Mouse (Mus musculus) heart, postnatal 4 days (tissue): ENCODE data around the gene Rnf187. TPM values are rescaled to one million over a fixed set of nuclear protein-coding genes. Genes with fewer than 3 reads are reported as not detected.
"Not testable (repeated sequence)": the region's sequence is repeated elsewhere in the genome, so short reads cannot be mapped to it uniquely, and the experiment has no call there.

ENCODE experiments used
- DNase-seq: peaks from one replicate; pipeline ENCODE4 v3.0.0; 2021
- total RNA-seq, 2 experiments: library from RNA; stranded (reverse); gene quantifications; 2 replicates each; pipeline ENCODE4 v1.2.3; 2021

Gene Rnf187
- total RNA-seq, 2 experiments from 2014 or later = 161 to 165 TPM

DNA sequence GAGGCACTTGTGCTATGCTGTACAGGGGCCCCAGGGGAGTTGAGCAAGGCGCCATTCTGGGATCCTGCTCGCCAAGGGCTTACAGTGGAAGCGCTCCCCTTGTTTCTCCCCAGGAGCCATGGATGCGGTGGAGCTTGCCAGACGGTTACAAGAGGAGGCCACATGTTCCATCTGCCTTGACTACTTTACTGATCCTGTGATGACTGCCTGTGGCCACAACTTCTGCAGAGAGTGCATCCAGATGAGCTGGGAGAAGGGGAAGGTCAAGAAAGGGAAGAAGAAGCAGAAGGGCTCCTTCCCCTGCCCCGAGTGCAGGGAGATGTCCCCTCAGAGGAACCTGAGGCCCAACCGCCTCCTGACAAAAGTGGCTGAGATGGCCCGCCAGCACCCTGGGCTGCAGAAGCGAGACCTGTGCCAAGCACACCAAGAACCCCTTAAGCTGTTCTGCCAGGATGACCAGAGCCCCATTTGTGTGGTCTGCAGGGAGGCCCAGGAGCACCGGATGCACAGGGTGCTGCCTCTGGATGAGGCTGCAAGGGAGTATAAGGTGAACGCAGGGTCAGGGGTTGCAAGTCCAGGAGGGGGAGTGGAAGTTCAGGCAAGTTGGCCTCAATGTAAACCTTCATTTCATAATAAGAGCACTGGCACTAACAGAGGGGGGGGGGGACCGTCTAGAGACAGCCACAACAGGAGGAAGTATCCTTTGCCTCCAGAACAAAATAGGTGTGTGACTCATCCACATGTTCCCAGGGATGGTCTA lies 26.5 kb upstream of the Rnf187 start:
- DNase-seq = no peak

DNA sequence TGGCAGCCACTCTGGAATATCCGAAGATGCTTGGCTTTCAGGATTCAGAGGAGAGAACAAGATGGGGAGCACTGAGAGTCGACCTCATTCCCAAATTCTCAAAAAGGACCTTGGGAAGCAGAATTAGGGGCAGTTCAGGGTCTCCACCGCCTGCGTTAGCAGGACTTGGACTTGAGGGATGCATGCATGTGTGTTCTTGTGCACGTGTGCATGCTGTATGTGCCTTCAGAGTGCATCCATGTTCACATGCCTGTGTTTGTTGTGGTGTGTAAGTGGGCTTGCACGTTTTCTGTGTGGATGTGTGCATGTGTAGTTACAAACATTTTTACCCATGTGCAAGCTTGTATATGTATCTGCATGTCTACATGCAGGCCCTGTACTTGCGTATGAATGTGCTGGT lies 25.5 kb upstream of the Rnf187 start:
- no peak for DNase-seq

DNA sequence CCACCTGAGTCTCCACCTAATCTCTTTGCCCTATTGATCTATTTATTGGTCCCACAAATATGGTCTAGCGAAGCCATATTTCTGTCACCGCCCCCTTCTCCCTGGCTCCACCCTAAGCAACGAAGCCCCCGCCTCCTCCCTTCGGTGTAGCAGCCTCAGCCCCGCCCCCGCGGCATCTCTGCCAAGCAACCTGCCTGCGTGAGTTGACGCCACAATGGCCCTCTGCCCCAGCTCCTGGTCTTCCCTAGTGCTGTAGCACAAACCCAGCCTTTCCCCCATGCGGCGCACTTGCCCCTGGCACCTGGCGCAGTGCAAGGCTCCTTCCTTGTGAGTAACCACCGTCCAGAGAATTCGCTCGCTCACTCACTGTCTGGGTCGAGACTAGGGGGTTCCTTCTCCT lies 24.8 kb upstream of the Rnf187 start:
- peak; percentile 61 for DNase-seq

DNA sequence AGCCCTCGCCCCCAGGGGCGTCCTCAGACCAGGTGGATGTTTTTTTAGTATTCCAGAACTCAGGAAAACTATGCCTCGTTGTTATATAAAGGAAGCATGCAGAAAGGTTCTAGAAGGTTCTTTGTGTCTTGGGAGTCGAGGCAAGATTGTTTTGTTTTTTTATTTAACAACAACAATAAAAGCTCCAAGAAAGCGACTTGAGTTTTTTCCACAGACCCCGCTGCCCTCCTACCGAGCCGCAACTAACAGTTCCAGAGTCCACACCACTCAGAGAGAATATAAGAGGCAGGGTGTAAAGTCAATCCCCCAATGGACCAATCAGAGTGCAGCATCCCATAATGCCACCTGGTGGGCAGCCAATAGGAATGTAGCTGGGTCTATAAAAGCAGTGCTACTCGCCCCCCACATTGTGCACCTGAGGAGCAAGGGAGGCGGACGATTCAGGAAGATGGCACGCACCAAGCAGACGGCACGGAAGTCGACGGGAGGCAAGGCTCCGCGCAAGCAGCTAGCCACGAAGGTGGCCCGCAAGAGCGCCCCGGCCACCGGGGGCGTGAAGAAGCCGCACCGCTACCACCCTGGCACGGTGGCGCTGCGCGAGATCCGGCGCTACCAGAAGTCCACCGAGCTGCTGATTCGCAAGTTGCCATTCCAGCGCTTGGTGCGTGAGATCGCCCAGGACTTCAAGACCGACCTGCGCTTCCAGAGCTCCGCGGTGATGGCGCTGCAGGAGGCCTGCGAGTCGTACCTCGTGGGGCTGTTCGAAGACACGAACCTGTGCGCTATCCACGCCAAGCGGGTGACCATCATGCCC lies 22.9 kb upstream of the Rnf187 start:
- no peak for DNase-seq

DNA sequence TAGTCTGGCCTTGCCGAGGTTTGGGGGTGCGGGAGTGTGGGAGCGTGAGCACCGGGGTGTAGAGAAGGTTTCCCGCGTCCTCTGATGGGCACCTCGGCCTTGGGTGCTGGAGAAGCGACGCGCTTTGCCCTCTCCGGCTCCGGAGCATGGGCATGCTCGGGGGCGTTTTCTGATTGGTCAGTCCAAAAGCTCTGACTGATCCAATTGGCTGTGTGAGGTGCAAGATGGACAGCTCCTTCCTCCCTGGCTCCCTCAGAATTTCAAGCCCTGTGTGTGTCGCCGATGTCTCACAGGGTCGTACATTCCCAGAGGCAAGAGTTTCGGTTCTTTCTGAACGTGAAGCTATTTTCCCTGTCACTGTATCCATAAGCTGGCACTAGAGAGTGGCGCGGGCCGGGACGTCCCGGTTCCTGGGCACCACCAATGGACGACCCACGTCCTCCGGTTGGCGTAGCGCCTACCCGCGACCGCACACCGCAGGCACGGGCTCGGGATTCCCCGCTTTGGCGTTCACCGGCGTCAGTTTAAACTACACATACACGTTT lies 21.3 kb upstream of the Rnf187 start:
- DNase-seq = peak; percentile 80

DNA sequence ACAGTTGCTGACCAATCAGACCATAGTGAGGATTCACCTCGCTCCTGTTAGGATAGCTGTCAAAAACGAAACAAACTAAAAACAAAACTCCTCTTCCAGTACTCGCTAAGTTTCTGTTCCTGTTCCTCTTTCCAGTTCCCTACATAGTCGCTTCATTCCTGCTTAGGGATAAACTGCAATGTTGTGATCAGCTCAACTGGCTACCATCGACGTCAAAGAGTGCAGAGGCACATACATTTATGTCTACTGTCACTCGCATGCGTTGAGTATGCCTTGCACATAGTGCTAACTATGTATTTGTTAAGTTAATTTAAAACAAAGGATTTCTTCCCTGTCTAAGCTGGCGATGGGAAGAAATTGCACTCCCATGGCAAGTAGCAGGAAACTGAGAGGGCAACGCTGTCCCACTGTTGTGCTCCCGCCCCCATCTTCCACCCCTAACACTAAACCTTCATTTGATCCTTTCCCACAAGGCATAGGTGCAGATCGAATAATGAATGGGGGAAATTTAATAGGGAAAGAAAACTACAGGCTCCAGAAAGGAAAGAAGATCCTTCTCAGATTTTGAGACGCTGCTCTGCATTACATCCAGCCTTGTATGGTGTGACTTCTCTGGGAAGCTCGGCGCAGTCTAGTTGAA lies 20.6 kb upstream of the Rnf187 start:
- DNase-seq = no peak

DNA sequence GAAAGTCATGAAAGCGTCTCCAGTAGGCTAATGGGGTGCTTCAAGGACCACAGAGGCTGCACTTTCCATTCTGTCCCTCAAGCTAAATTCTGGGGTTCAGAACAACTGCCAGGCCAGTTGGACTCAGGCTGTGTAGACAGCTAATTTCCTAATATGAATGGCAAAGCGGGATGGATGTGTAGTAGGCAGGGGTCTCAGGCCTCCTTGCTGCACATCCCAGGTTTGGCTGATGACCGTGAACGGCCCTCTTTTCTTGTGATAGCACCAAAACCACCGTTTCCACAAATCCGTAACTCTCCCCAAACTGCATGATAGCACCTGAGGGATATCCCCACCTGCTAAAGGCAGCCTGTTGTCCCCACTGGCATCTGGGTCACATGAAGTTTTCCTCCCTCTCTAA lies 19.8 kb upstream of the Rnf187 start:
- DNase-seq = no peak

DNA sequence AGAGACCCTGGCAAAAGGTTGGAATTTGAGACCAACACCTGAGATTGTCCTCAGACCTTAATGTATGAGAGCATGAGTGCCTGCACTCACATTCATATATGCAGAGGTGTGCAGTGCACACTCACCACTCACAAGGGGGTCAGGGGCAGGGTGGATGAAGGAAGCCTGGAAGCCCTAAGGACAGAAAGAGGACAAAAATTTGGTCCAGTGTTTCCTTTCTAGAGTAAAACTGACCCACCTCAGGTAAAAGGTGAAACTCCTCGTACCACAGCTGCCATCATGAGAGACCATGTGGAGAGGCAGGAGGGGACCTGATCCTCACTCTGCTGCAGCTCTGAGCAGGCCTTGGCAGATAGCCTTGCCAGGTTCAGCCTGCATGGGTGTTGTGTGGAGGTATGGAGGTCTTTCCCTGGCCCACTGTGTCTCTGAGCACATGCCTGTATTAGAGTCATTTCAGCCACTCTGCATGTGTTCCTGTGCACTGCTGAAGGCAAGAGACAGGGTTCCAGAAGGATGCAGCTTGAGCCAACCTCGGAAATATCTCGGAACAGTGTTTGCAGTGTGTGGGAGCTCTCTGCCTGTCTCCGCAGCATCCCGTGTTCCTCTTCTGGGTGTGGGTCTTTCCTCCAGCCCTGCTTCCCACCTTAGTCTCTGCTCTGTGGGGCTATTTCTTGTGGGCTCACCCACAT lies 18.7 kb upstream of the Rnf187 start:
- no peak for DNase-seq

DNA sequence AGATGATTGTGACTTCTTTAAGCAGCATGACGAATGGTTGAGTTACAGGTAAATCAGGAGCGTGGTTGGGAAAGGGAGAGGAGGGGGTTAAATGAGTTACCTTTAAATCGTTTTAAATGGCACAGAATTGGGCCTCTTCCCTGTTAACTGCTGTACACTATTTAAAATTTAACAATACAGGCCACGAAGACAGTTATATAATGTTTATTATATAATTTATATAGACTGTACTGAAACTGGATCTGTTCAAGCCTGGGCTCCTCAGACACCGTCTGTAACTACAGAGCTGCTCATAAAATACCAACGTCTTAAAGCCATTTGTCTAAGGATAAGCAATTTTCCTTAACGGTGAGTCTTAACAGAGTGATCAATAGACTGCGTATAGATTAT lies 17.1 kb upstream of the Rnf187 start:
- DNase-seq = no peak

DNA sequence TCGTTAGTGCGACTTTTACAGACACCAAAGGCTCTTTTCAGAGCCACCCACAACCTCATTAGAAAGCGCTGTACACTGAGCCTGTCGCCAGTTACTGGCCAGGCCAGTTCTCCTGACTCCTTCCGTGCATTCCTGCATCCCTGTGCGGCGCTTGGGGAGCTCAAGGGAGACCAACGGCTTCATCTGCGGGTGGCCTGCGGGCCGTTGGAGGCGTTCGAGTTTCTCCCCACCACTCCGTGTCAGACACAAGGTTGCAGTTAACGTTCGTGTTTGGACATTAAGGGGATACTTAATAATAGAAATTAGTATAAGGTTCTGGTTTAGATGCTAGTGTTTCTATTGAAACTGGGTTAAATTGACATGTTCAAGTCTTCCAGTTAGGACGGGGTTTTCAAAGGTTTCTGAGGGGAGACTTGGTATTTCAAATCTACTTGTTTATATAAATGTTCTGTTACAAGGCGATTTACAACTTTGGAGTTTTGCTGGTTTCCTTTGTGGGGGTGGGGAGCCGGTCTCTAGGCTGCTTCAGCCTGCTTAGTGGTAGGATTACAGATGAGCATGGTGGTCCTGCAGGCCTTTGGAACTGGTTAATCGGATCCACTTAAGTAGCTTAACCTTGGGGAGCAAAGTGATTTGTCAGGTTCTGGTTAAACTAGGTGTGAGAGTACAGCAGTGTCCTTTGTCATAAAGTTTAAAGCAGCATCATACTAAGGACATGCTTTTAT lies 16.6 kb upstream of the Rnf187 start:
- no peak for DNase-seq

DNA sequence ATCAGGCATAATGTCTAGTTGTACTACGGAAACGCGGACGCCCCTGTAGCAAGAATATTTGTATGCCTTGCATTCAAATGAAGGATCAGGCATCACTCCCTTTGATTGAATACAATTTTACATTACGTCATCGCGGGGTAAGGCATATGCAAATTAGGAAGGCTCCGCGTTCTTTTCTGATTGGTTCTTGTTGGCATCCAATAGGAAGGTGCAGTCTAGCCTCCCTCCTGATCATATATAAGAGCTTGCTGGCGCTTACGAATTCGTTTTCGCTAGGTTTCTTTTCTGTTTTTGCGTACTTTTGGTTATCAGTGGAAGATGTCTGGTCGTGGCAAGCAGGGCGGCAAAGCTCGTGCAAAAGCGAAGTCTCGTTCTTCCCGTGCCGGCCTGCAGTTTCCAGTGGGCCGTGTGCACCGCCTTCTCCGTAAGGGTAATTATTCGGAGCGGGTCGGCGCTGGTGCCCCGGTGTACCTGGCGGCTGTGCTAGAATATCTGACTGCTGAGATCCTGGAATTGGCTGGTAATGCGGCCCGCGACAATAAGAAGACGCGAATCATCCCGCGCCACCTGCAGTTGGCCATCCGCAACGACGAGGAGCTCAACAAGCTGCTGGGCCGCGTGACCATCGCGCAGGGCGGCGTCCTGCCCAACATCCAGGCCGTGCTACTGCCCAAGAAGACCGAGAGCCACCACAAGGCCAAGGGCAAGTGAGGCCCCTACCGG lies 15.9 kb upstream of the Rnf187 start, which contains the start of the genes Hist3h2a and Trim17:
Gene Hist3h2a, plus strand, starts transcription at position 266 of the 723 bp plus-strand sequence.
Gene Trim17, plus strand, starts transcription at position 266 of the 723 bp plus-strand sequence.
- DNase-seq = peak; percentile 91

DNA sequence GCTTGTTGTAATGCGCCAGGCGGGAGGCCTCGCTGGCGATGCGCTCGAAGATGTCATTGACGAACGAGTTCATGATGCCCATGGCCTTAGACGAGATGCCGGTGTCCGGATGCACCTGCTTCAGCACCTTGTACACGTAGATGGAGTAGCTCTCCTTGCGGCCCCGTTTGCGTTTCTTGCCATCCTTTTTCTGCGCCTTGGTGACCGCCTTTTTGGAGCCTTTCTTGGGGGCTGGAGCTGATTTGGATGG lies 15.4 kb upstream of the Rnf187 start:
- DNase-seq = not testable (repeated sequence)

DNA sequence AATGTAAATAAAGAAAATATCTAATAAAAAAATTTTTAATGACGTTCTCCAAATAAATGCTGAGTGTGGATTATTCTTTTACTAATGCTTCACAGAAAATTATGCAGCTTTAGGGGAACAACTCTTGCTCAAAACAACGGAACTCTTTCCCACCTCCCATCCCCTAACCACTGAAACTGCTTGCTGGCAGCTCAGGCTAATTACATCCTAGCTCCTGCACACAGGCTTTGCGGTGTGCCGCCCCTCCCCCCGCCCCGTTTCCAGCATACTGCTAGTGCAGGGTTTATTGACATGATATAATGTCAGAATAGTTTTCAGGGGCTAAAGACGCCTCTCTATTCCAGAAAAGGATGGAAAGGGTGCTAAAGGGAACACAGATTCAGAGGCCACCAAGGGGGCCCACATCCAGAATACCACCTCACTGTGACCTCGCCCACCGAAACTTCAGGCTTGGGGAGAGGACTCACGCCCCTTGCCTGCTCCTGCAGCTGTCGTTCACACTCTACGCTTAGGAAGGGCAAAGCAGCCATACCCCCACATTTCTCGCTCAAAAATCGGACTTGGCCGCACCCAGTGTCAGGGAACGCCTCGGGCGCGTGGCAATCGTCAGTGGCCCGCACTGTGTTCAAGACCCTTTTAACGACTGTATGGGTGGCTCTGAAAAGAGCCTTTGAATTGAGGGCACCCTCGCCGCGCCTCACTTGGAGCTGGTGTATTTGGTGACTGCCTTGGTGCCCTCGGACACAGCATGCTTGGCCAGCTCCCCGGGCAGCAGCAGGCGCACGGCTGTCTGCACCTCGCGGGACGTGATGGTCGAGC lies 14.8 kb upstream of the Rnf187 start:
- peak; percentile 33 for DNase-seq

DNA sequence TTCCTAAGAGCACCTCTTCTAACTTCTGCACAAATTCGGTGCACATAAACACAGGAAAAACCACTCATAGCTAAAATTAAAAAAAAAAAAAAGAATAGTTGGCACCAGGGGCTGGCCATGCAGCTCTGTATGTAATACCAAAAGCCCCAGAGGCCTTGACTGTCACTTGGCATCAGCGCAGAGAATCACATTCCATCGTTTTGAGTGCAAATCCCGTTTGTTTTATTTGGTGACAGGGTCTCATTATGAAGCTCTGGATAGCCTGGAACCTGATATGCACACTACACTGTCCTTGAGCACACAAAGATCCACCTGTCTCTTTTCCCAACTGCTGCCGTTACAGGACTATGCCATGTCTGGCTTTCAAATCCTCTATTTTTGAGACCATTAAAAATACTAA lies 12.5 kb upstream of the Rnf187 start:
- no peak for DNase-seq

DNA sequence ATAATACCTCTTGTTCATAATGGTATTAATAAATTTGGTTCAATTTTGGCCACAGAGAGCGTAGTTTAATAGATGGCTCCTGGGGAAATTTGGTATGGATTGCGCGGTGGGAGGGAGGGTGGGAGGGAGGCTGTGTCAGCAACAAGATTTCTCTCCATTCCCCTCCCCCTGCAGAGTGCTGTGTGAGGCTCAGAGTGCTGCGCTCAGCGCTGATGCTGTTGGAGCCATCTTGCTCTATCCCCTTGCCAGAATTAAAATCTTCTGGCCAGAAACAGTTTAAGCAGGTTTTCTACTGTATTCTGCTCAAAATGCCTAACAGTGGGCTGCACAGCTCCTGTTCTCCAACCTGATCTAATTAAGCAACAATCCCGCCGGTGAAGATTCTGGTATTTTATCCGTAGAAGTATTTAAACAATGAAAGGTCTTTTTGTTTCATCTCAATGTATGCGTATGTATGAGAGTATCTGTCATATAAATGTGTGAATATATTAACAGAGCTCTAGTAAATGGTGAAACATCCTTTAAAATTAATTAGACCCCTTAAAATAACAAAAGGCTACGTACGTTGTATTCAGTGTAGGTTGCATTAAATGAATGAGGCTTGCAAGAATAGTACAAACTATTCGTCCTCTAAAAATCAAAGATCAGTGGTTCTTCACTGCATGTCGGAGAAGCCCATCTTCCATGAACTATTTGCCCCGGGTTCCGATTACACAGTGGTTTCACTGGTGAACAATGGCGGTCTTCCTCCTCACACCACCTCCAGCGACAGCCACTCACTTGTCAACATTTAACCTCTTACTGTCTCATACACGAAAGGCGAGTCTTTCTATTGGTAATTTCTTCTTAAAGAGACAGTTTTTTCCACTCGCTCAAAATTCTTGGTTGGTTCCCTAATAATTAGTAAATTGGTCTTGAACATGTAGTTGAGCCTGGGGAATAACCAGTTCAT lies 11.0 kb upstream of the Rnf187 start:
- no peak for DNase-seq

DNA sequence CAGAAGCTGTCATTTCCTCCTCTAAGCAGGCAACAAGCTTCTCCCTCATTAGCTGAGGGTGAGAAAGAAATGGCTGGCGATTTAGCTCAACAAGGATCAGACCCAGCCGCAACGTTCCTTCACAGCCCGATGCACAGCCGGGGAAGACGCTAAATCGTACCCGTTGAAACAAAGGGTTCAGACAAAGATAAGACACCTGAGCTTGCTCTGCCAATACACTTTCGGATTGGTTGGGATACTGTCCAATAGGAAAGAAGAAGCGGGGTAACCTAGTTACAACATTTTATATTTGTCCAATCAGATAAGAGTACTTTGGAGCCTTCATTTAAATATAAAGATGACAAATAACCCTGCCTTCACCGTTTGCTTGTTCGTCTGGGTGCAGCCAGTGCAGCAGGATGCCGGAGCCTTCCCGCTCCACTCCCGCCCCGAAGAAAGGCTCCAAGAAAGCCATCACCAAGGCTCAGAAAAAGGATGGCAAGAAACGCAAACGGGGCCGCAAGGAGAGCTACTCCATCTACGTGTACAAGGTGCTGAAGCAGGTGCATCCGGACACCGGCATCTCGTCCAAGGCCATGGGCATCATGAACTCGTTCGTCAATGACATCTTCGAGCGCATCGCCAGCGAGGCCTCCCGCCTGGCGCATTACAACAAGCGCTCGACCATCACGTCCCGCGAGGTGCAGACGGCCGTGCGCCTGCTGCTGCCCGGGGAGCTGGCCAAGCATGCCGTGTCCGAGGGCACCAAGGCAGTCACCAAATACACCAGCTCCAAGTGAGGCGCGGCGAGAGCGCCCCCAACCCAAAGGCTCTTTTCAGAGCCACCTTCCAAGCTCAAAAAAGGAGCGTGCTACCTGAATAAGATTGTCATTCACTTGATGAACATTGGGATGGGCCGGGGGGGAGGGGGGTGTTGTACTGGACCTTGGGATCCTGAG lies 10.1 kb upstream of the Rnf187 start, which contains the start of gene Hist3h2ba:
Gene Hist3h2ba, plus strand, starts transcription at position 379 of the 938 bp plus-strand sequence.
- no peak for DNase-seq

DNA sequence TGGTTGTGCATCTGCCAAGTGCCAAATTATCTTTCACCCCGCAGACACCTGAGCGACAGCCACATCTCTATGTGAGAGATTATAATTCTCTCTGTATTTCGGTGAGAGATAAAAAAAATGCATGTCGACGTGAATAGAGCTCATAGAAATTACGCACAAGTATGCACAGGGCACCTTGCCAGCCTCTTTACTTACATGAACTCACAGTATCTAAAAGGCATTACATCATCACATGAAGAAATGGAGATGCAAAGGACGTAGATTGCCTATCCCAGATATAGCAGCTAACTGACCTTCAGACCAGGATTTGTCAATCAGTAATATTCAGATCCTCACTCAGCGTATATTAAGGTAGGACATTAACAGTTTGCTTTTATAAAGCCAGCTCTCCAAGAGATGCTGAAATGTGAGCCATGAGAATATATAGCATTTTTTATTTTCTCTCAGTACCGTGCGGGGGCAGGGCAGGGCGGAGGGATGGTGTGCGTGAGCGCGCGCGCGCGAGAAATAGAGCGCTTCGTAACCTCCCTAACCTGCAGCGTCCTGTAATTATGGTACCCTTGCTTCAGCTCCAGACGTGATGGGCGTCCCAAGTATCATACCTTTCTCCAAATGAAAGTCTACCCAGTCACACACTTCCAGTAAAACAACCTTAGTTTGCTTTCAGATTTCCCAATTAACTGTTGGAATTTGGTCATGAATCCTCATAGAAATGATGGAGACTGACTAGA lies 9.2 kb upstream of the Rnf187 start:
- no peak for DNase-seq
